Mouse (Mus musculus) heart, embryonic 16.5 days (tissue): ENCODE results near the gene Gm10837. TPM values are rescaled to one million over a fixed set of nuclear protein-coding genes. Genes with fewer than 3 reads are reported as not detected.
A peak's percentile ranks its signal among the peaks of the same experiment; 100 is the strongest.

Experiments
- ATAC-seq: fragments of 200-750 bp; cut with Nextera tagmentation; replicated peaks from 2 replicates; pipeline ENCODE4 v1.8.0; 2017; ENCODE audit warnings: moderate number of reproducible peaks; ENCODE audit not compliant: insufficient read depth, low FRiP score; ENCODE audit errors: extremely low read depth
- H3K27ac ChIP-seq: fragments of 300-500 bp; sonication (generic); 2 replicates; pipeline ENCODE4 v1.5.1; 2014; ENCODE audit warnings: mild to moderate bottlenecking, low read length, control low read depth, moderate library complexity
- H3K27me3 ChIP-seq: fragments of 300-500 bp; sonication (generic); 2 replicates; pipeline ENCODE4 v1.6.1; 2014; ENCODE audit warnings: low read length, mixed read lengths; ENCODE audit not compliant: control insufficient read depth, insufficient read depth
- H3K36me3 ChIP-seq: fragments of 300-500 bp; sonication (generic); 2 replicates; pipeline ENCODE4 v1.6.1; 2014; ENCODE audit not compliant: control insufficient read depth, insufficient read depth
- H3K4me1 ChIP-seq: fragments of 300-500 bp; sonication (generic); 2 replicates; pipeline ENCODE4 v1.6.1; 2014; ENCODE audit warnings: low read length, mixed read lengths; ENCODE audit not compliant: control insufficient read depth, insufficient read depth
- H3K4me2 ChIP-seq: fragments of 300-500 bp; sonication (generic); 2 replicates; pipeline ENCODE4 v1.6.1; 2014; ENCODE audit warnings: low read depth, mild to moderate bottlenecking, control low read depth, low read length
- H3K4me3 ChIP-seq: fragments of 300-500 bp; sonication (generic); 2 replicates; pipeline ENCODE4 v1.5.1; 2014; ENCODE audit warnings: mild to moderate bottlenecking, control low read depth, low read length
- H3K9ac ChIP-seq: fragments of 300-500 bp; sonication (generic); 2 replicates; pipeline ENCODE4 v1.6.1; 2014; ENCODE audit warnings: low read length, control low read depth
- H3K9me3 ChIP-seq: fragments of 300-500 bp; sonication (generic); replicated peaks from 2 replicates; pipeline ENCODE4 v1.6.1; 2016; ENCODE audit warnings: low read length; ENCODE audit not compliant: control insufficient read depth
- WGBS: fragments of 180-500 bp; shearing (Covaris S2); extraction: QIAGEN DNeasy Blood & Tissue Kit; methylation state at CpG from one replicate; pipeline ENCODE4 v1.1.7; 2014; 5-methylcytosine and 5-hydroxymethylcytosine counted together
- polyA plus RNA-seq: library from polyadenylated mRNA; unstranded; fragments of >200 nt; fragmentation: Nextera tagmentation; extraction: Ambion mirVana; gene quantifications from 2 replicates; pipeline ENCODE4 v1.2.1, GENCODE M21; 2015

The Gm10837 gene
- polyA plus RNA-seq: not detected in 2 replicates

- WGBS: 2% methylated on average over 49 of the region's 51 CpGs
- no peaks in the 10 kb centered on the region for H3K36me3 ChIP-seq
- peaks cover 53% of the 10 kb centered on the region for H3K27me3 ChIP-seq
- 0 out of 2 replicates have a peak, but pooled peaks cover 2% of the 10 kb centered on the region for H3K9me3 ChIP-seq
- no peak within 1 kb of the TSS for H3K9ac ChIP-seq
- peaks cover 5% of the 10 kb centered on the region for H3K4me1 ChIP-seq
- peak within 1 kb of the TSS; percentile 49 for H3K4me2 ChIP-seq
- no peak for ATAC-seq
- H3K27ac ChIP-seq: no peak within 1 kb of the TSS
- peak within 1 kb of the TSS; percentile 32 for H3K4me3 ChIP-seq
These were observed at the start of gene Gm10837 for GRCm38 (mm10) chr14:122490441-122491328. Gene Gm10837 (plus strand): TSS chr14:122490586.

- Histone ChIP-seq H3K4me3 (peak overlapping the region; percentile 50), H3K4me1 (0 out of 2 replicates have a peak, but pooled peaks cover 9% of the 10 kb centered on the region), H3K9ac (no peak overlapping the region), H3K36me3 (no peaks in the 10 kb centered on the region), H3K27me3 (peaks cover 64% of the 10 kb centered on the region), H3K4me2 (peak overlapping the region; percentile 73), H3K9me3 (no peaks in the 10 kb centered on the region), H3K27ac (no peak overlapping the region)
- WGBS: 5% methylated on average over 29 of the region's 29 CpGs
- no peak for ATAC-seq
These were observed 40.5 kb upstream of the Gm10837 start for GRCm38 (mm10) chr14:122449601-122450495.

GRCm38 (mm10) chr14:122450496-122451382 lies 39.6 kb upstream of the Gm10837 start, which contains the start of gene Gm5089:
Gene Gm5089 (minus strand): TSS chr14:122451115.
- under 1% methylated on average over 59 of the region's 59 CpGs for WGBS
- Histone ChIP-seq H3K36me3 (no peaks in the 10 kb centered on the region), H3K9ac (peak within 1 kb of the TSS; percentile 18; the same call in 1 of the 2 replicates), H3K27ac (no peak within 1 kb of the TSS), H3K4me3 (peak within 1 kb of the TSS; percentile 50), H3K4me1 (0 out of 2 replicates have a peak, but pooled peaks cover 9% of the 10 kb centered on the region), H3K9me3 (no peaks in the 10 kb centered on the region), H3K27me3 (peaks cover 72% of the 10 kb centered on the region), H3K4me2 (peak within 1 kb of the TSS; percentile 73)
- ATAC-seq: 0 out of 2 replicates have a peak, but pooled peaks have one; percentile 49

GRCm38 (mm10) chr14:122451551-122452145 lies 38.7 kb upstream of the Gm10837 start:
- 72% methylated on average over 5 of the region's 5 CpGs for WGBS

DNA sequence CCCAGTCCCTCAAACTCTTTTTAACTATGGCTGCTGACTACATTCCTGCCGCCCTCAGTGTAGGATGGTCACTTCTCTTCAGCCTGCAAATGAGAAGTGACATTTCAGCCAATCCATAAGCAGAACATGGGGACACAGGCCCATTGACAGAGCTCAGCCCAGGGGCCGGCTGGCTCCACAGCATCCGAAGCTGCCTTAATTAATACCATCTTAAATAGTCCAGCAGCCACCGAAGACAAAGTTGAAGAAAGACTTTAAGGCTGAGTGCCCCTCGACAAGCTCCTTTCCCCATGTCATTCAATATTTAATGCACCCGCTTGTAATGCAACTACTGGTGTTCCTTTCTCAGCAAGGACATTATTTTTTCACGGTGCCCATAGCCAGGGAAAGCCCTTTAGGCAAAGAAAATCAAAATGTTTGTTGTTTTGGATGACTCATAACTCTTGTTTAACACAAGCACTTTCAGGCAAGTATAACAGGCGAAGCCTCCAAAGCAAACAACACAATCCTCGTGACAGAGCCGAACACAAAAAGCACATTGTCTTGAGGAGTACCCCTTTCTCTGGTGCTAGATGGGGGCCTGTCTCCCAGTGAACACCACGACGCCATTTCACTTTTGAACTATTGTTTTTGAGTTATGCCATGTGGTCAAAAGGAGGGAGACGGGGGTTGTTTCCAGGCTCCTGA lies 37.5 kb upstream of the Gm10837 start:
- Histone ChIP-seq H3K9ac (no peak overlapping the region), H3K9me3 (no peaks in the 10 kb centered on the region), H3K4me2 (no peak overlapping the region; the same call in 1 of the 2 replicates), H3K27ac (no peak overlapping the region), H3K36me3 (no peaks in the 10 kb centered on the region), H3K4me3 (no peak overlapping the region), H3K27me3 (peaks cover 78% of the 10 kb centered on the region), H3K4me1 (0 out of 2 replicates have a peak, but pooled peaks cover 9% of the 10 kb centered on the region)
- WGBS: 61% methylated on average over 13 of the region's 13 CpGs
- ATAC-seq: no peak

More at GRCm38 (mm10) chr14:122451551-122452145, 38.7 kb upstream of the Gm10837 start:
- H3K27ac ChIP-seq: no peak overlapping the region
- H3K4me1 ChIP-seq: 0 out of 2 replicates have a peak, but pooled peaks cover 9% of the 10 kb centered on the region
- no peaks in the 10 kb centered on the region for H3K9me3 ChIP-seq
- no peaks in the 10 kb centered on the region for H3K36me3 ChIP-seq
- ATAC-seq: no peak
- no peak overlapping the region for H3K9ac ChIP-seq
- H3K27me3 ChIP-seq: peaks cover 78% of the 10 kb centered on the region
- H3K4me2 ChIP-seq: no peak overlapping the region
- no peak overlapping the region for H3K4me3 ChIP-seq

- ATAC-seq: no peak
These were observed 36.9 kb upstream of the Gm10837 start for GRCm38 (mm10) chr14:122453388-122453995.

GRCm38 (mm10) chr14:122453996-122454738 lies 36.2 kb upstream of the Gm10837 start:
- ATAC-seq: no peak
- H3K4me3 ChIP-seq: peak overlapping the region; percentile 42
- 0 out of 2 replicates have a peak, but pooled peaks cover 9% of the 10 kb centered on the region for H3K4me1 ChIP-seq
- H3K9me3 ChIP-seq: no peaks in the 10 kb centered on the region
- no peaks in the 10 kb centered on the region for H3K36me3 ChIP-seq
- peak overlapping the region; percentile 64 for H3K4me2 ChIP-seq
- peaks cover 67% of the 10 kb centered on the region for H3K27me3 ChIP-seq
- H3K27ac ChIP-seq: no peak overlapping the region
- H3K9ac ChIP-seq: no peak overlapping the region
- WGBS: 26% methylated on average over 12 of the region's 12 CpGs

More at GRCm38 (mm10) chr14:122453388-122453995, 36.9 kb upstream of the Gm10837 start:
- Histone ChIP-seq H3K9me3 (no peaks in the 10 kb centered on the region), H3K27ac (no peak overlapping the region), H3K9ac (no peak overlapping the region), H3K4me3 (peak overlapping the region; percentile 42), H3K27me3 (peaks cover 72% of the 10 kb centered on the region), H3K4me2 (peak overlapping the region; percentile 64), H3K4me1 (0 out of 2 replicates have a peak, but pooled peaks cover 9% of the 10 kb centered on the region), H3K36me3 (no peaks in the 10 kb centered on the region)
- 9% methylated on average over 32 of the region's 32 CpGs for WGBS
